Mouse (Mus musculus) left cerebral cortex, adult 18-20 months (tissue): ENCODE data around the gene Rragb. TPM values are rescaled to one million over a fixed set of nuclear protein-coding genes. Genes with fewer than 3 reads are reported as not detected.
"Not testable (repeated sequence)": the region's sequence is repeated elsewhere in the genome, so short reads cannot be mapped to it uniquely, and the experiment has no call there.

ENCODE experiments used
- DNase-seq, 2 experiments: peaks; one replicate each; pipeline ENCODE4 v3.0.0; 2021 to 2022; ENCODE audit warnings: low spot score in 2 of 2, mixed read lengths in 1 of 2
- long read RNA-seq, 2 experiments: library from polyadenylated mRNA; stranded (forward); transcript quantifications; one replicate each; pipeline ENCODE4 v2.0.0; 2021
- total RNA-seq, 2 experiments: library from RNA; stranded (reverse); gene quantifications; 2 replicates each; pipeline ENCODE4 v1.2.3; 2021

Rragb gene
- total RNA-seq, result 10 to 100 TPM; 72.2 to 79.5 TPM
- long read RNA-seq, experiment 1, transcript Rragb-201 (11 exons, 2,258 nt), result major isoform, 97 of 143 reads
- long read RNA-seq, experiment 1, partial matches to known transcripts, result 2 of 143 reads
- long read RNA-seq, experiment 1, other reads (novel, unspliced or antisense), result 44 of 143 reads
- long read RNA-seq, experiment 2, transcript Rragb-201 (11 exons, 2,258 nt), result major isoform, 56 of 76 reads
- long read RNA-seq, experiment 2, partial matches to known transcripts, result 4 of 76 reads
- long read RNA-seq, experiment 2, other reads (novel, unspliced or antisense), result 16 of 76 reads

GRCm38 (mm10) chrX:153139734-153140515, at the start of gene Rragb:
Gene Rragb (plus strand): TSS chrX:153139981.
- DNase-seq, result peak; percentile 69 to 78

GRCm38 (mm10) chrX:153118486-153118885, 21.3 kb upstream of the Rragb start, which contains the start of gene Foxr2:
Gene Foxr2 (plus strand): TSS chrX:153118786.
- no peak for DNase-seq

GRCm38 (mm10) chrX:153119013-153119412, 20.8 kb upstream of the Rragb start:
- DNase-seq, result no peak

GRCm38 (mm10) chrX:153142656-153143055, 2.9 kb downstream of the Rragb start:
- no peak for DNase-seq

- DNase-seq, result no peak
Observed at GRCm38 (mm10) chrX:153151766-153152165, 12.0 kb downstream of the Rragb start.

- DNase-seq, result peak; percentile 5 to 14
Observed at GRCm38 (mm10) chrX:153155322-153155721, 15.5 kb downstream of the Rragb start.

- DNase-seq, result no peak
Observed at GRCm38 (mm10) chrX:153174786-153175185, 35.0 kb downstream of the Rragb start.

- no peak for DNase-seq
Observed at GRCm38 (mm10) chrX:153182221-153182620, 42.4 kb downstream of the Rragb start.

- DNase-seq, result not testable (repeated sequence)
Observed at GRCm38 (mm10) chrX:153199185-153199584, 59.4 kb downstream of the Rragb start.

GRCm38 (mm10) chrX:153211101-153211500, 71.3 kb downstream of the Rragb start:
- no peak for DNase-seq

Other genes starting within 250 kb of the Rragb start
- 1 to 10 TPM; 1.6 to 1.8 TPM for gene Usp51, start 133.5 kb upstream of the Rragb start, total RNA-seq
- gene Mageh1, start 102.4 kb upstream of the Rragb start, total RNA-seq, result 10 to 100 TPM; 46.4 to 46.6 TPM
- under 1 TPM; 0.21 to 0.59 TPM for gene Foxr2, start 21.2 kb upstream of the Rragb start, total RNA-seq
- gene Klf8, start 97.5 kb downstream of the Rragb start, total RNA-seq, result 1 to 10 TPM; 5.3 to 5.8 TPM